Mouse (Mus musculus) megakaryocyte, embryonic 14.5 days (primary cell): Measurements from ENCODE around the gene Cpt1b.

Source experiments
- FLI1 ChIP-seq: IDR thresholded peaks from 2 replicates; pipeline ENCODE4 v1.6.1; 2012; ENCODE audit warnings: low read length, inconsistent platforms, mixed read lengths
- GATA1 ChIP-seq: IDR thresholded peaks from 3 replicates; pipeline ENCODE4 v1.6.1; 2012; ENCODE audit warnings: mixed read lengths, low read length, inconsistent platforms, borderline replicate concordance

GRCm38 (mm10) chr15:89399716-89400115 is 25.9 kb downstream of the Cpt1b start:
- TF ChIP-seq FLI1 = no peak
- TF ChIP-seq GATA1 = no peak
